Mouse (Mus musculus) hindbrain, postnatal 0 days (tissue): ENCODE measurements at regions not wholly inside any gene's neighbourhood (a gene's known extent, or its start where the extent isn't known, plus 50 kb on each side); places are given as distances from the start of the nearest gene placed in this dataset.

Experiments used
- ATAC-seq: fragments of 200-750 bp; cut with Nextera tagmentation; 2 replicates; pipeline ENCODE4 v1.8.0; 2017; ENCODE audit warnings: mild to moderate bottlenecking, moderate TSS enrichment, moderate library complexity
- DNase-seq: peaks from one replicate; pipeline ENCODE4 v3.0.0-alpha.2; 2015; ENCODE audit warnings: low spot score
- H3K27ac ChIP-seq: fragments of 300-500 bp; sonication (generic); 2 replicates; pipeline ENCODE4 v1.5.1; 2014; ENCODE audit warnings: mild to moderate bottlenecking
- H3K27me3 ChIP-seq: fragments of 300-500 bp; sonication (generic); 2 replicates; pipeline ENCODE4 v1.6.1; 2014; ENCODE audit warnings: low read length, mixed read lengths; ENCODE audit not compliant: insufficient read depth
- H3K36me3 ChIP-seq: fragments of 300-500 bp; sonication (generic); 2 replicates; pipeline ENCODE4 v1.6.1; 2014; ENCODE audit warnings: low read length, mixed read lengths; ENCODE audit not compliant: insufficient read depth
- H3K4me1 ChIP-seq: fragments of 300-500 bp; sonication (generic); 2 replicates; pipeline ENCODE4 v1.6.1; 2014; ENCODE audit warnings: antibody characterized with exemption, low read length, mixed read lengths; ENCODE audit not compliant: insufficient read depth
- H3K4me2 ChIP-seq: fragments of 300-500 bp; sonication (generic); 2 replicates; pipeline ENCODE4 v1.6.1; 2014; ENCODE audit warnings: low read depth, mild to moderate bottlenecking, low read length, moderate library complexity, mixed read lengths
- H3K4me3 ChIP-seq: fragments of 300-500 bp; sonication (generic); 2 replicates; pipeline ENCODE4 v1.5.1; 2014; ENCODE audit warnings: low read length
- H3K9ac ChIP-seq: fragments of 300-500 bp; sonication (generic); replicated peaks from 2 replicates; pipeline ENCODE4 v1.6.1; 2014; ENCODE audit warnings: mild to moderate bottlenecking, low read length, moderate library complexity, mixed read lengths
- H3K9me3 ChIP-seq: fragments of 300-500 bp; sonication (generic); 2 replicates; pipeline ENCODE4 v1.6.1; 2016; ENCODE audit warnings: low read length, mixed read lengths
- CTCF ChIP-seq: IDR thresholded peaks from 2 replicates; pipeline ENCODE4 v1.5.1; 2016; ENCODE audit warnings: antibody characterized with exemption, control low read depth, low read depth
- WGBS: fragments of 180-500 bp; shearing (Covaris S2); extraction: QIAGEN DNeasy Blood & Tissue Kit; methylation state at CpG from one replicate; pipeline ENCODE4 v1.1.7; 2014; 5-methylcytosine and 5-hydroxymethylcytosine counted together

- no peaks in the 10 kb centered on the region for H3K4me1 ChIP-seq
- DNase-seq: no peak
- H3K27ac ChIP-seq: no peak overlapping the region
- no peak overlapping the region for H3K4me2 ChIP-seq
- H3K27me3 ChIP-seq: no peaks in the 10 kb centered on the region
- H3K9me3 ChIP-seq: no peaks in the 10 kb centered on the region
- TF ChIP-seq CTCF: no peak
- H3K36me3 ChIP-seq: no peaks in the 10 kb centered on the region
- no peak overlapping the region for H3K4me3 ChIP-seq
- H3K9ac ChIP-seq: no peak overlapping the region
- ATAC-seq: no peak
These were observed 226.9 kb downstream of the Ar start for GRCm38 (mm10) chrX:98375437-98375836.

DNA sequence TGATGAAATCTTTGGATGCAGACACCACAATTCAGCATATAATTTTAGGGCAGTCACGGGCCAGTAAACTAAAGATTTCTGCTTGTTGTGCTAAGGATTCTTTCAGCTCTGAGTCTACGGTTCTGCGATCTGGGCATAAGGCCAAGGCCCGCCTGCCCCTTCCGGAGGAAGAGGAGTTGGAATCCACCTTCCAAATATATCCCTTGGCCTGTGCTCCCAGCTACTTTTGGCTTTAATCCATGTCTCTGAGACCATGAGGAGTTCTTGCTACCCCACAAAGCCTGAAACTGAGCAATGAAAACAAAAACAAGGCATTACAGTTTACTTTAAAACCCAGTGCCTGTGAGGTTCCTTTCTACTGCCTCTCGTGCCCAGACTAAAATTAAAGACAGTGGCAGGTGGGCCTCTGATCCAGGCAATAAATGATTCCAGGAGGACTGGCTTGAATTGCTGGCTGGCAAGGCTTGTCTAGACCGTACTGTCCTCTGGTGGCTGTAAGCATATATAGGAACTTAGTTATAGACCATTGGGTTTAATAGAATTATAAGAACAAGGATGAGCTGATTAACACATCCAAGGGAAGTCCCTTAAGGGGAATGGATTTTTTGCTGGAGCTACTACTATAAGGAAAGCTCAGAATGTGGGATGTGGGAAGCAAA, 231.8 kb downstream of the Ar start:
- WGBS: 45% methylated on average over 7 of the region's 7 CpGs
- no peak overlapping the region for H3K27ac ChIP-seq
- H3K4me1 ChIP-seq: no peaks in the 10 kb centered on the region
- TF ChIP-seq CTCF: peak; percentile 43
- no peaks in the 10 kb centered on the region for H3K9me3 ChIP-seq
- no peaks in the 10 kb centered on the region for H3K27me3 ChIP-seq
- H3K4me3 ChIP-seq: no peak overlapping the region
- peak; percentile 26 for DNase-seq
- ATAC-seq: 0 out of 2 replicates have a peak, but pooled peaks have one; percentile 27
- H3K9ac ChIP-seq: no peak overlapping the region
- H3K36me3 ChIP-seq: no peaks in the 10 kb centered on the region
- H3K4me2 ChIP-seq: no peak overlapping the region

- no peak overlapping the region for H3K9ac ChIP-seq
- H3K4me1 ChIP-seq: no peaks in the 10 kb centered on the region
- no peak for TF ChIP-seq CTCF
- ATAC-seq: no peak
- DNase-seq: no peak
- no peaks in the 10 kb centered on the region for H3K27me3 ChIP-seq
- no peak overlapping the region for H3K27ac ChIP-seq
- H3K4me3 ChIP-seq: no peak overlapping the region
- no peaks in the 10 kb centered on the region for H3K36me3 ChIP-seq
- WGBS: 71% methylated on average over 1 of the region's 1 CpGs
- H3K9me3 ChIP-seq: no peaks in the 10 kb centered on the region
- H3K4me2 ChIP-seq: no peak overlapping the region
These were observed 235.4 kb downstream of the Ar start for GRCm38 (mm10) chrX:98384017-98384416.

GRCm38 (mm10) chrX:98392376-98392775, 243.8 kb downstream of the Ar start:
- no peak for DNase-seq
- Histone ChIP-seq H3K4me2 (no peak overlapping the region), H3K9me3 (no peaks in the 10 kb centered on the region), H3K36me3 (no peaks in the 10 kb centered on the region), H3K4me1 (no peaks in the 10 kb centered on the region), H3K9ac (no peak overlapping the region), H3K27me3 (no peaks in the 10 kb centered on the region), H3K4me3 (no peak overlapping the region), H3K27ac (no peak overlapping the region)
- TF ChIP-seq CTCF: no peak
- no peak for ATAC-seq

- ATAC-seq: no peak
- no peaks in the 10 kb centered on the region for H3K4me1 ChIP-seq
These were observed 260.5 kb downstream of the Ar start for GRCm38 (mm10) chrX:98409090-98409489.

DNA sequence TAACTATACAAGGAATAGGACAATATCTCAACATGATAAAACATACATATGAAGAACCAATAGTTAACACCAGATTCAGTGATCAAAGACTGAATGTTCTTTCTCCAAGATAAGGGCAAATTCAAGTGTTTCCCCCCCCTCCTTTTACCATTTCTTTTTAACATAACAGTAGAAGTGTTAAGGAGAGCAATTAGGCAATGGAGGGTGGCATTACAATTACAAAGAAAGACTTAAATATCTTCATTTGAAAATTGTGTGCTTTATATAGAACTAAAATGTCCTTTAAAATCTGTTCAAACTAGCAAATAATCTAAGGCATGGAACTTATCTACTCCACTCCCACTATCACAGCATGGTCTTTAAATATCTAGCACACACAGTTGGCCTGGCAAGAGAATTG, 270.9 kb downstream of the Ar start:
- Histone ChIP-seq H3K9ac (no peak overlapping the region), H3K27ac (no peak overlapping the region), H3K9me3 (no peaks in the 10 kb centered on the region), H3K4me1 (no peaks in the 10 kb centered on the region), H3K4me2 (no peak overlapping the region), H3K27me3 (no peaks in the 10 kb centered on the region), H3K4me3 (no peak overlapping the region), H3K36me3 (no peaks in the 10 kb centered on the region)
- ATAC-seq: no peak
- DNase-seq: no peak
- no peak for TF ChIP-seq CTCF

More at GRCm38 (mm10) chrX:98409090-98409489, 260.5 kb downstream of the Ar start:
- H3K36me3 ChIP-seq: no peaks in the 10 kb centered on the region
- H3K27ac ChIP-seq: no peak overlapping the region
- H3K9me3 ChIP-seq: no peaks in the 10 kb centered on the region
- no peak for TF ChIP-seq CTCF
- H3K27me3 ChIP-seq: no peaks in the 10 kb centered on the region
- H3K9ac ChIP-seq: no peak overlapping the region
- DNase-seq: no peak
- H3K4me2 ChIP-seq: no peak overlapping the region
- no peak overlapping the region for H3K4me3 ChIP-seq

DNA sequence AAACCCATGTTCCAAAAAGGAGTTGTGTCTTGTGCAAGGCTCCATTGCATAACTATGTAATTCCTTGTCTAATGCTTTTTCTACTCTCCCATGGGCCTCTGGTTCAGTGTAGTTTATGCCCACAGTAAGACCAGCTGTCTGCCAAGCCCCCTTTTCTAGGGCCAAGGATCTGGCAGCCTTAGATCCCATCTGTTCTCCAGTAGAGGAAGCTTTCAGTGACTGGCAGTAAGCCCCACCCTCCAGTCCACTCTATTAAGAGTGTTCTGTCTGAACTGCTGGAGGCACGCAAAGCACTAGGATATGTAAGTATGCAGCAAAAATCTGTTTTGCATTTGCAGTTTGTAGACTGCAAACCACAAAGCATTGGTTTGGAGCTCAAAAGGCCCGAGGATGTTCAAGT, 303.5 kb downstream of the Ar start:
- Histone ChIP-seq H3K4me3 (no peak overlapping the region), H3K27ac (no peak overlapping the region), H3K27me3 (no peaks in the 10 kb centered on the region), H3K9ac (no peak overlapping the region), H3K36me3 (no peaks in the 10 kb centered on the region), H3K4me1 (no peaks in the 10 kb centered on the region), H3K9me3 (no peaks in the 10 kb centered on the region), H3K4me2 (no peak overlapping the region)
- no peak for TF ChIP-seq CTCF
- DNase-seq (peak; percentile 54), ATAC-seq (peak; percentile 85)
- 56% methylated on average over 2 of the region's 2 CpGs for WGBS
